In the genomic region with DNA sequence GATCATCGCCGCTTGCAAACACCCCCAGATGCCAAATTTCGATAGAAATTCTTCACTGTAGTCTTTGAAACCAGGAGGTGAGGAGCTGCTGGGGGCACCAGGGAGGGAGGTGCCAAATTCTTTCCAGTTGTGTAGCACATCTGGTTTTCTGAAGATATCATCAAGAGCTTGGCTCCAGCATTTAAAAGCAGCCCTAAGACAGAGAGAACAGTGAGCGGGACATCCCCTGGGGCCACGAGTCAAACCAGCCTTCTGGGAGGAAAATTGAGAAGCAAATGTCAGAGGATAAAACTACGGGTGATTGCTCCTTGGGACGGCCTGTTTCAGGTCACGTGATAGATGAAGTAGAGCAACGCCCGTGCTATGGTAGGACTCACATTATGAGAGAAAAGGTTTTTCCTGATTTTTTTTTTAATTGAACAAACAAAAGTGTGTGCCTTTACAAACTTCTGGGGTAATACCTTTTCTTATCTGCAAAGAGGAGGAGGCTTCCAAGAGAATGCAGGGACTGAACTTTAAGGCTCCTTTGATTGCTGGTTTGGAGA, we compare ENCODE assay signal across 19 mouse cellular contexts.
DNase-seq lines count a peak whose midpoint lies in the region; ATAC-seq lines count a peak whose summit lies in the region.
"Had no signal": no experiment of that assay in that cellular context is flagged by ENCODE, and none has a peak within 500 bp of the region (broad histone marks: within the 10 kb centered on the region; RNA-seq: fewer than 3 reads in every experiment).

No protein-coding gene starts in this region.

- H3K36me3 ChIP-seq in heart, embryonic 11.5 days (ENCODE audit: control insufficient read depth, insufficient read depth, low read length): no peaks in the 10 kb centered on the region
- H3K36me3 ChIP-seq: embryonic facial prominence, embryonic 13.5 days; forebrain, embryonic 15.5 days had no signal

- H3K9ac ChIP-seq in heart, embryonic 11.5 days (ENCODE audit: low read depth, low read length): no peak overlapping the region
- H3K9ac ChIP-seq: embryonic facial prominence, embryonic 13.5 days; forebrain, embryonic 15.5 days; hindbrain, embryonic 14.5 days; liver, postnatal 0 days had no signal

- no peak for ATAC-seq in heart, embryonic 11.5 days (replicated peaks; ENCODE audit: insufficient number of reproducible peaks, low FRiP score, low TSS enrichment)
- ATAC-seq: forebrain, embryonic 15.5 days; liver, postnatal 0 days had no signal

- peak; percentile 13 for DNase-seq in adrenal gland, postnatal 14 days
- no peak for DNase-seq in adrenal gland, postnatal 4 days (ENCODE audit: low spot score in 2 of 2)
- peak; percentile 13 to 33 for DNase-seq in heart, adult 18-20 months
- DNase-seq in 3T3-L1 (ENCODE audit: low read depth, low spot score): peak; percentile 52
- peak; percentile 19 for DNase-seq in forelimb bud, embryonic 11.5 days (ENCODE audit: low read depth, low spot score)
- DNase-seq in yolk sac, embryonic 10.5 days (ENCODE audit: low spot score): no peak
- DNase-seq in thymus, postnatal 36 days: no peak
- DNase-seq: cerebellum, adult 9-10 months; kidney, adult 8-10 months; layer of hippocampus, postnatal 36 days; liver, postnatal 0 days; lung, postnatal 10 days; midbrain, embryonic 14.5 days; spleen, adult 18-20 months; thymus, postnatal 25 days had no signal

- no peak overlapping the region for H3K4me3 ChIP-seq in heart, embryonic 11.5 days (ENCODE audit: low read depth, low read length)
- H3K4me3 ChIP-seq: embryonic facial prominence, embryonic 13.5 days; forebrain, embryonic 15.5 days had no signal

- H3K9me3 ChIP-seq in heart, embryonic 11.5 days (replicated peaks; ENCODE audit: control insufficient read depth, low read length): no peaks in the 10 kb centered on the region
- H3K9me3 ChIP-seq: embryonic facial prominence, embryonic 13.5 days; forebrain, embryonic 15.5 days had no signal

- no peak overlapping the region for H3K27ac ChIP-seq in heart, embryonic 11.5 days (ENCODE audit: low read depth, low read length)
- H3K27ac ChIP-seq: embryonic facial prominence, embryonic 13.5 days; forebrain, embryonic 15.5 days; hindbrain, embryonic 14.5 days had no signal

- peaks cover 5% of the 10 kb centered on the region; the same call in 1 of the 2 replicates for H3K4me1 ChIP-seq in heart, embryonic 11.5 days (ENCODE audit: control insufficient read depth, insufficient read depth, low read length)
- H3K4me1 ChIP-seq: forebrain, embryonic 15.5 days had no signal

- H3K27me3 ChIP-seq in heart, embryonic 11.5 days (ENCODE audit: control insufficient read depth, insufficient read depth, low read length): no peaks in the 10 kb centered on the region
- H3K27me3 ChIP-seq: embryonic facial prominence, embryonic 13.5 days; forebrain, embryonic 15.5 days had no signal

- 65% methylated on average over 10 of the region's 10 CpGs for WGBS in heart, embryonic 11.5 days (ENCODE audit: insufficient replicate concordance)

- no peak overlapping the region for H3K4me2 ChIP-seq in heart, embryonic 11.5 days
- H3K4me2 ChIP-seq: embryonic facial prominence, embryonic 13.5 days; forebrain, embryonic 15.5 days; hindbrain, embryonic 14.5 days had no signal

Comparison
In these comparisons a context has a peak if more than half of its experiments do, and no peak if none do; other contexts are left out.
1. DNase-seq: peak in adrenal gland, postnatal 14 days (single experiment), heart, adult 18-20 months (2 of 2), 3T3-L1 (single experiment) and forelimb bud, embryonic 11.5 days (single experiment); none in adrenal gland, postnatal 4 days (0 of 2), yolk sac, embryonic 10.5 days (single experiment) and thymus, postnatal 36 days (0 of 2).